Mouse (Mus musculus): ENCODE results near the gene Asb15.

The Asb15 gene

DNA sequence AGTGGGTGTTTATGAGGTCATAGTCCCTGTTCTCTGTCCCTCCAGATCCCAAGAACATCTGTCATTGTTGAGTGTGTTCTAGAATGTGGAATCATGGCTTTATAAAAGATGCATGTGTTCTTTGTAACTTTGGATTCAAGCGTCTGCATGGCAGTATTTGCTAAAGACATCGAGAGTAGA lies at the start of gene Asb15:
Gene Asb15, plus strand, starts transcription at position 81 of the 180 bp plus-strand sequence.
- POLR2A ChIA-PET, result interaction anchor here in 3 of 4 experiments (0.7 to 1.1 kb wide), 3 partner anchors 9 to 41 kb away, joined by 3 read pairs; partner anchors contain the start of gene Iqub (in 1 of the 3)
- CTCF ChIA-PET, result interaction anchor here in 3 of 4 experiments (0.5 to 2.0 kb wide), 4 partner anchors 17 to 194 kb away, joined by 3 to 7 read pairs (median 4); no protein-coding TSS in a partner anchor

DNA sequence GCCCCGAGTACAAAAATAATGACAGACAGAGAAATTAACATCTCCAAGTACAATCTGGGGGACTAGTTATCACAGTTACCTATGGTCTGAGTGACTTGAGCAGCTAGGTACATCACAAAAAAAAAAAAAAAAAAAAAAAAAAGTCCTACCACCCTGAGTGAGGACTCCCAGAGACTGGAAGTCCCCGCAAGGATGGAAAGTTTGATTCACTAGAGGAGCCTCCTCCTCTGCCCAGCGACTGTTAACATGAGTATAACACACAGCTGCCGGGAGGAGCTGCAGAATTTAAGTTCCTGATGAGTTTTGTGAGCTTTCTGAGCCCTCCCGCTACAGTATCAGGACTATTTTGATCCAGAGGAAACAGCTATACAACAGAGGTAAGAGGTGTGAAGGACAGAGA lies 41.4 kb upstream of the Asb15 start:
- POLR2A ChIA-PET, result interaction anchor here in 1 of 4 experiments (0.7 kb wide), 1 partner anchor 41 kb away, joined by 3 read pairs; the partner anchor contains the start of genes Asb15 and Ndufa5
- CTCF ChIA-PET, result interaction anchor here in 1 of 4 experiments (0.6 kb wide), 1 partner anchor 763 kb away, joined by 4 read pairs; no protein-coding TSS in a partner anchor

DNA sequence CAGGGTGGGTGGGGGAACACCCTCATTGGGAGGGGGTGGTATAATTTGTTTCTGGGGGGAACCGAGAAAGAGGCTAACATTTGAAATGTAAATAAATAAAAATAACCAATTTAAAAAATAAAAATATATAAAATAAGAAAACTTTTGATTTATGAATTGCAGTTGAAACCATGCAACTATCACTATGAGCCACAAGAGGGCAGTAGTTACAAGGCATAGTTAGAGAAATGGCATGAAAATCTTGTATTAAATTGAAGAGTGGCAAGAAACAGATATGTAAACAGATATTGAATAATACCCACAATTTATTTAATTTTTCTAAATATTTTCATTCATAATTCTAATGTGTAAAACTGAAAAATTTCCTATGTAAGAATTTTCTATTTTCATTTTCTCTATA lies 37.6 kb upstream of the Asb15 start:
- ChIA-PET CTCF (interaction anchor here in 1 of 4 experiments (1.2 kb wide), 1 partner anchor 137 kb away, joined by 3 read pairs; no protein-coding TSS in a partner anchor), POLR2A (no interaction called here)

DNA sequence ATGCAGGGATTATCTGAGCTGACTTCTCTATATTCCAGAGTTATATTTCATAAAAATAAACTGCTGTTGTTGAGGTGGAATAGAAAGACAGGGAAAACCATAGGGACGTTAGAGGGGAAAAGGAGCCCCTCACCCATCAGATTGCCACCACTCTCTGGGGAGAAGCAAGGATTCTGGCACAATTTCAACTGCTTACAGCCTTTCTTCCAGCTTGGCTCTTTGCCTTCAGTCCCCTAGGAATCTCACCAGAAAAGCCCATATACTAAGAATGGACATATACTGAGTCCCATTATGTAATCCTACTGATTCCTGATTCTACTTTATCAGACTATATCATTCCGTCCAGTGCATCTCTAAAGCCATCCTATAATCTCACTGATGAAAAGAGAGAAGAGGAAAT lies 23.8 kb upstream of the Asb15 start:
- POLR2A ChIA-PET, result interaction anchor here in 1 of 4 experiments (0.7 kb wide), 1 partner anchor 155 kb away, joined by 3 read pairs; no protein-coding TSS in a partner anchor
- CTCF ChIA-PET, result no interaction called here

DNA sequence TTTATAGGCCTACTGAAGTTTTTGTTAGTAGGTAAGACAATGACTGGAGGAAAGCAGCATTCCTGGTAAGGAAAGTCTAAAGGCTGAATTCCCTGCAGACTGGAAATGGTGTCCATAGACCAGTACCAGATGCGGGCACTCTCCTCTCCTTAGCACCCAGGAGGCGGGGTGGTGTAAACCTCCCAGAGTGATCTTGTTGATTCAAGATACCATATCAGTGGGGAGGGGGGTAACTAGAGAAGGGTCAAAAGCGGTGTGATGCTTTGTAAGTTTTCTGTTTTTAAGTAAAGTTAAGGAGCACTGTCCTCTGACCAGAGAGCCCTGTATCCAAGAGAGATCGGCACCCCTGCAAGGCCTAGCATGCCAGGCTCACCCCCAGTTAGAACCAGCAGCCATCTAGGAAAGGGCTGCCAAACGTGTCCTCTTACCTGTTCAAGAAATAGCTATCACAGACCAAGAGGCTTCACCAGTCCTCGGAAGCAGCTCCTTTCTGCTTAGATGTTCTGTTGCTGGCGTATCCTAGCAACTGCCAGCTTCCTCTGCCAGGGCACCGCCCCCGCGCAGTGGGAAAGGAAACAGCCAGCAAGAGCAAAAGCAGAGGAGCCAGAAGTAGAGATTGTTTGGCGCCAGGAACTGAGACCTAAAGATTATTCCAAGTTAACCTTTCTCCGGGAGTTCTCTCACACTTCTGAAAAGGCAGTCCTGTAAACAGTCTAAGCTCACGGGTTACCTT lies 13.2 kb upstream of the Asb15 start, which contains the start of gene Iqub:
Gene Iqub, minus strand, starts transcription at position 516 of the 733 bp plus-strand sequence.
- ChIA-PET POLR2A (interaction anchor here in 1 of 4 experiments (1.3 to 1.4 kb wide), 2 partner anchors 11 to 13 kb away, joined by 3 to 4 read pairs; partner anchors contain the start of genes Asb15 and Ndufa5), CTCF (interaction anchor here in 2 of 4 experiments (0.6 kb wide), 2 partner anchors 15 to 24 kb away, joined by 3 to 7 read pairs; no protein-coding TSS in a partner anchor)

DNA sequence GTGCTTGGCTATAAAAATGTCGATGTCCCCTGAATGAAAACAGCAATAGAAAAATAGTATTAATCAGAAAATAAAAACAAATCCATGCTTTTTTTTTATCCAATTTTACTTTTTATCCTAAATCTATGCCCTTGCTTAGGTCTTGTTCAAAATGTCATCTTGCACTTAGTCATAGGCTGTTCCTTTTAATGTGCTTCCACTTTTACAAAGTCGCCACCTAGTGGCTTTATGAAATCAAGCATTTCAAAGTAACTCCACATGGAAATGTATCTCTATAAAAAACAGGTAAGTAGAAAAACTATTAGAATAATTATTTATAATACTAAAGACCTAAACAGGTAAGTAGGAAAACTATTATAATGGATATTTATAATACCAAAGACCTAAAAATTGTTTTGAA lies 11.7 kb upstream of the Asb15 start:
- POLR2A ChIA-PET, result interaction anchor here in 1 of 4 experiments (0.6 kb wide), 1 partner anchor 483 kb away, joined by 3 read pairs; no protein-coding TSS in a partner anchor
- CTCF ChIA-PET, result interaction anchor here in 1 of 4 experiments (0.6 to 0.7 kb wide), 2 partner anchors 25 to 440 kb away, joined by 4 read pairs; no protein-coding TSS in a partner anchor

DNA sequence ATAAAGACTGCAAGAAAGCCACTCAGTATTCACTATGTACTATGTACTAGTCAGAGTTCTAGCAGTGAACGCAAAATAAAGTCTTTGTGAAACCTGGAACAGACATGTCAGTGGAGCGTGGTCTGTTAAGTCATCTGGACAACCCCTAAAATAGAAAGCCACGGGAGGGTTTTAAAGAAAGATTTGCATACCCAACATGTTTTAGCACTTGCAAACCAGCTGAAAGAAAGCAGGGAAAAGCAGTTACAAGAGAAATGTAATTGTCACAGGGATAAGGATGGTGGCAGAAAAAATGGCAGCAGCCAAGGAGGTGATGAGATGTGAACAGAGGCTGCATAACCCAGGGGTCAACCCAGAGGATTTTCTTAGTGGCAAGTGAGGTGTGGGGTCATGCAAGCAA lies 2.2 kb upstream of the Asb15 start:
- ChIA-PET CTCF (no interaction called here), POLR2A (interaction anchor here in 1 of 4 experiments (1.0 kb wide), 1 partner anchor 11 kb away, joined by 4 read pairs; the partner anchor contains the start of gene Iqub)

DNA sequence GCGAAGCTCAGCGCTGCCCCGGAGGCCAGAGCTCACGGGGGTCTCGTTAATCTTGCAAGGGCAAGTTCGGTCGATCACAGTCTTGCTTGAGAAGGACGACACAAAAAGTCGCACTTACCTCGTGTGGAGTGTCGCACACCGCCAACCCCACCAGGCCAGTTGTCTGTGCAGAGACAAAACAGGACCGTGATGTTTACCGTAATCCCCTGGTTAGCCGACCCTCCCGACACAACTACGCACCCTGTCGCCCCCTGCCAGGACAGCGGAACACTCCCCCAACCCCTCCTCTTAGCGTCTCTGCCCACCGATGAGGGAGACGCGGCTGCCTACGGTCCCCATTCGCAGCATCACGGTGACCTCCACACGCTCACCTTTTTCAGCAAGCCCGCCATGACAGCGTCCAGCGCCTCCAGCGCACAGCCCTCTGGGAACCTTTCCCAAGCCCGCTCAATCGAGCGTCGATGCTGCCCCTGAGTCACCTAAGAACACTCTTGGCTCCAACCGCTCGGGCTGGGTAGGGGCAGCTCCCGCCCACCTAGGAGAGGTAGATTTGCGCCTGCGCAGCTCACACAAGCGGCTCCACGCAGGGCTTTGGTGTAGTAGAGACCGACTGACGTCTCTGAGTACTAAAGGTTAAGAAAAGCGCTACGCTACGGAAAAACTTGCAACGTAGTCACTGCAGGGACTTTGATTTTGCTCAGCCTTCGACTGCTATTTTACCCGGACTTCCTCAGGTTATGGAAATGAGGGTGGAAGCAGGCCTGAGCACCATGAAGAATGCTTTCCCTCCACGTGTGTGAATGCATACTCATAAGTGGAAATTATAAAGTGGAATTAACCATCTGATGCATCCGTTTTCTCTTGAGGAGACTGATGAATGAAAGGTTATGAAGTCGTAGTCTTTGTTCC lies 535 bp upstream of the Asb15 start, which contains the start of gene Ndufa5:
Gene Ndufa5, minus strand, starts transcription at position 859 of the 909 bp plus-strand sequence.
- POLR2A ChIA-PET, result interaction anchor here in 3 of 4 experiments (0.7 to 1.1 kb wide), 5 partner anchors 9 to 189 kb away, joined by 3 read pairs; partner anchors contain the start of gene Iqub (in 1 of the 3)
- CTCF ChIA-PET, result interaction anchor here in 3 of 4 experiments (0.5 to 2.0 kb wide), 4 partner anchors 16 to 194 kb away, joined by 3 to 7 read pairs (median 4); no protein-coding TSS in a partner anchor

DNA sequence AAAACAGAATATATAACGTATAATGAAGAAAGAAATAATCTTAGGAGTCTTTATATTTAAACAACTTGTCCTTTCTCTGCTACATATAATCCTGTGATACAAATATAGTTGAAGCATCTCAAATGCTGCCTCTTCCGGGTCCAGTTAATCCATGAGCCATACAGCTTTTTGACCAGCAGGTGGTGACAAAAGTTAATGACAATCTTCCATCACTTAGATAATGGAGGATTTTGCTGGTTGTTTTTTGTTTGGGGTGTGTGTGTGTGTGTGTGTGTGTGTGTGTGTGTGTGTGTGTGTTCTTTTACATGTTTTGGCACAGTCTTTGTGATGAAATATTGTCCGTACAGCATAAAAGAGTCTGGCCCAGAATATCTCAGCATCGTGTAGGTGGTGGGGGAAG lies 2.2 kb downstream of the Asb15 start:
- ChIA-PET CTCF (interaction anchor here (0.6 to 2.1 kb wide), 16 partner anchors 9 to 1058 kb away, joined by 3 to 19 read pairs (median 4); no protein-coding TSS in a partner anchor), POLR2A (interaction anchor here (0.6 to 1.4 kb wide), 8 partner anchors 9 to 1544 kb away, joined by 3 to 5 read pairs (median 3); no protein-coding TSS in a partner anchor)

DNA sequence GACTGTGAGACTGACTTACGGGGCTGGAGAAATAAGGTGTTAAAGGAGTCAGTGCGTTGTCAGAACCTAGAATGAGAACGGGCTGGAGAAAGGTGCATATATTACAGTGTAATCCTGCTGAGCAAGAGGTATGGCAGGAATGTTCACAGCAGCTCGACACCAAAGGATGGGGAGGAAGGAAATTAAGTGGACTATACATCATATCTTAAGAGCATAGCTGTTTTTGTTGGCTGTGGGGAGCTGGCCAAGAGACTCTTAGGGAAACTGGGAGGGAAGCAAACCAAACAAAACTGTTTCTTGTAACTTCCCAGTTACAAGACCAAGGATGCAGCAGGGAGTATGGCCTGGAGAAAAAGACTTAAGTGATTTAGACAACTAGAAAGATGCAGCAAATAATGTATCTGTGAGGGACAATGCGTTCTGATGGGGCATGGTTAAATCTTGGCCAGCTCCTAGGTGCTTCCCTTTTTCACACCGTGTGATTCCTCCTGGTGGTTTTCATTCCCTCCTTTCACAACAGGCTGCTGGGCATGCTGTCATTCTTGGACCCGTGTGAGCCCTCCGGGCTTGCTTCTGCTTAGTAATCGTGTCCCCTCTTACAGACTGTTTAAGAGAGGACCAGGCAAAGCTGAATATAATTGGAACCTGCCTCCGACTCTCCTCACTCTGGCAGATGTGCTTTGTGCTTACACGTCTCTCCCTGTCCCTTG lies 2.9 kb downstream of the Asb15 start:
- POLR2A ChIA-PET, result interaction anchor here in 3 of 4 experiments (1.0 to 1.4 kb wide), 3 partner anchors 10 to 95 kb away, joined by 3 to 4 read pairs (median 3); no protein-coding TSS in a partner anchor
- CTCF ChIA-PET, result interaction anchor here (0.6 to 2.1 kb wide), 10 partner anchors 14 to 1057 kb away, joined by 3 to 19 read pairs (median 5); no protein-coding TSS in a partner anchor

DNA sequence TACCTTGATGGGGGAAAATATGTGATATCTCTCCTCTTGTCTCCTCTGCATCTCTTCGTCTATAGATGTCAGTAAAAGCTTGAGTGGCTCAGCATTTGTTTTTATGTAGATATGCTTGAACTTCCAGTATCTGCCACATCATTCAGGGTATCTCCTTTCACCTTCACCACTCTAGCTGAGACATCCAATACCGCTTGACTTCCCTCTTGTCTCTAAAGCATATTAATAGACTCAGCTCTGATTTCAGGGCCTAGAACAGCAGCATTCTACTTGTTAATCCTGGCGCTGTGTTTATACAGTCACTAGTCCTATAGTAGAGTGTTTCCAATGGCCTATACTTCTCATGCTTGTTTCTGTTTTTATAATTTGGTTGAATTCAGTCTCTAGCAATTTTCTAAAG lies 4.9 kb downstream of the Asb15 start:
- CTCF ChIA-PET, result no interaction called here

DNA sequence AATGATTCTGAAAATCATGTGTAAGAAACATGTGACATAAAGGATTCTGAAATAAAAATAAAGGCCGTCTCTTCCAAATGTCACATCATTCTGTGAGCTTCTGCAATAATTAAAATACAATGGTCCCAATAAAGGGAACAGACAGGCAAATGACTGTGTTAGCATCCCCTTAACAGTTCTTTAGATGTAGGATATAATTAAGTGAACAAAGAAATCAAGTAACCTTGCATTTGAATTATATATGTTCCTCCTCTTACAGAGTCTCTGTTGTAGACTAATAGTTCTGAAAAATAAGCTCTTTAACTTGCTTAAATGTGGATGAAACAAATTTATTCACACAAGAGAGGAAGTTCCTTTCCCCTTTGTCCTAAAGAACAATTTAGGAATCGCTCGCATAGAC lies 10.5 kb downstream of the Asb15 start:
- CTCF ChIA-PET, result no interaction called here
- POLR2A ChIA-PET, result no interaction called here

More for the DNA sequence above, 4.9 kb downstream of the Asb15 start:
- POLR2A ChIA-PET, result no interaction called here

DNA sequence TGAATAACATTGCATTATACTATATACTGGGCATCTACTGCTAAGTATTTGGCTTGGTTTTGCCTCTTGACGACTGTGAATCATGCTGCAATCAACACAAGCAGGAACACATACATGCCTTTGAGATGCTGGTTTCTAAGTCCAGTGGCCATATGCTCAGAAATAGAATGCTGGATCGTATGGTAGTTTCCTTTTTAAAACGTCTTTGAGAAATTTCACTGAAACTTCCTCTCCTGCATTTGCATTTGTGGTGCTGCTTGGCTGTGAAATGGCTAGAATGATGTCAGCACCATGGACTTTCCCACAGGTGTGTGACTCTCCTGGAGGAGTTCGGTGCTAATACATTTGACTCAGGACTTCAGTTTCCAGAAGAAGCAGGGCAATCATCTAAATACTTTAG lies 12.2 kb downstream of the Asb15 start:
- ChIA-PET POLR2A (no interaction called here), CTCF (no interaction called here)

DNA sequence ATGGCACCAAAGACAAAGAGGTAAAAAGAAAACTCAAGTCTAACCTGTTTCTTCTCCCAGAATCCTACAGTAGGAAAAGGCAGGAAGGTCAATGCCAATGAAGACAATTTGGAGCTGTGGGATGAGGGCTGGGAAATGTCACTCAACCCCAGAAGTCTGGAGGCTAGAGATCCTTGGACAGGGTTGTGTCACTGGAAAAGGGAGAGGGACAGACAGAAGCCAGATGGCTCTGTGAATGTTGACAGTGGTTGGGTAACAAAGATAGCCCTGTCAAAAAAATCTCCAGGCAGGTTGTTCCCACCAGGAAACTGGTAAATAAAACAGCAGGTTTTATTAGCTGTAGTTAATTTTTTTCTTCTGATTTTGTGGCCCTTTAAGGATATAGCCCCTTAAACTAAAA lies 14.4 kb downstream of the Asb15 start:
- POLR2A ChIA-PET, result interaction anchor here in 2 of 4 experiments (0.6 to 0.7 kb wide), 2 partner anchors 12 to 74 kb away, joined by 3 read pairs; no protein-coding TSS in a partner anchor
- CTCF ChIA-PET, result interaction anchor here in 1 of 4 experiments (0.6 kb wide), 1 partner anchor 53 kb away, joined by 3 read pairs; no protein-coding TSS in a partner anchor

DNA sequence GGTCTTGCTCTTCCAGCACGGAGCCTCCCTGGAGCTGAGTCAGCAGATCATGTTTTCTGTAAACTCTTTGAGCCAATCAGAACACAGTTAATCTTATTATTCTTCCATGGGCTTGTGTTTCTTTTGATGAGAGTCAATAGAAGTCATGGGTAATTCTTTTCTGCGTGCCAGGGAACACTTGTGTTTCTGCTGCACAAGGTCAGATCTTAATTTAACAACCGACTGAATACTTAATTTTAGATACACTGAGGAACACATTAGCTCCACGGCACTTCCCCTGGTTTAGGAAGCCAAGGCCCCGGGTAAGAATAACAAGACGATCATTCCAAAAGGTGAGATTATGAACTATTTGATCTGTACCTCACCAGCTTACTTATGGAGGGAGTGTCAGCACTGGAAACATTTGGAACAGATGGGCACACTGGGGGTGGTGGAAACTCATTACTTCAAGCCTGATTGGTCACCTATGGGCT lies 15.2 kb downstream of the Asb15 start:
- ChIA-PET CTCF (interaction anchor here in 1 of 4 experiments (0.5 kb wide), 1 partner anchor 91 kb away, joined by 3 read pairs; no protein-coding TSS in a partner anchor), POLR2A (interaction anchor here in 2 of 4 experiments (0.6 to 0.7 kb wide), 2 partner anchors 13 to 74 kb away, joined by 3 read pairs; no protein-coding TSS in a partner anchor)

DNA sequence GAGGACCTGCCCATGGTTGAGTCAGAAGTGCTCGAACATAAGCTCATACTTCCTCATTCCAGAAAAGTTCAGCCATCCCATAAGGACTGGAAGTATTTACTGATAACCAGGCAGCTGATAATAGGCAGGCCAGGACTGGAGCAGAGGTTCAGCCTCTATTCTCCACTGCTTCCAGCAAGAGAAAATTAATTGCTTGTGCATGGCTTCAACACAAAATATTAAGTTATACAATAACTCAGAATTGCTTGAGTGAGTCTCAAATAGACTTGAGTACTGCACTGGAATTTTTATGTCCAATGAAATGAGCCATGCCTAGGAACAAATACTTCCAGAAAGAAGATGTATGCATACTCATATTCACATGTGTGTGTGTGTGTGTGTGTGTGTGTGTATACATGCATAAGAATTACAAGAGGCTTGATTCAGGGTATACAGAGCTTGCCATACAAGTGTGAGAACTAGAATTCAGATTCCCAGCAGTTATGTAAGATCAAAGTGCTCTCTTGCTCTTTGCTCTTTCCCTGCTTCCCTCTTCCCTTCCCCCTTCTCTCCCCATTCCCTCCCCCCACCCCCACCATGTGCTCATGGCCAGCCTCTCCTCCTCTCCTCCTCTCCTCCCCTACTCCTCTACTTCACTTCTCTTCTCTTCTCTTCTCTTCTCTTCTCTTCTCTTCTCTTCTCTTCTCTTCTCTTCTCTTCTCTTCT lies 18.9 kb downstream of the Asb15 start:
- ChIA-PET POLR2A (no interaction called here), CTCF (no interaction called here)

DNA sequence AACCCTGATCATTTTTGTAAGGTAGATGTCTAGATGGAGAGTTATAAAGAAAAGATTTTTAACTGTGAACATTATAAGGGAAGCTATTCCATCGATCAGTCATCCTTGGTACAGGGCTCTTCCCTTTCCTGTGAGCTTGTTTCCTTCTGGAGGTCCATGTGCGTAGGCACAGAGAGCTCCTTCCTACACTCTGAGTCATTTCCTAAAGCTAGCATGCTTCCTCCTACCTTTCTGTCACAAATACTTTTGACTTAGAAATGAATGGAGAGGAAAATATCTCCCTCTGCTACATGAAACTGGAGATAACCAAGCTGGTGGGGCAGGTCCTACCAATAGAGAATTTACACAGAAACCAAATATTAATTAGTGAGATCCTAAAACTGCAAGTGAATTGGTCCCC lies 21.9 kb downstream of the Asb15 start:
- CTCF ChIA-PET, result no interaction called here
- POLR2A ChIA-PET, result no interaction called here

Measured in embryonic stem cell, embryonic (primary cell).